Mouse (Mus musculus) hindbrain, embryonic 14.5 days (tissue): ENCODE measurements around the gene Rps28. TPM values are rescaled to one million over a fixed set of nuclear protein-coding genes. Genes with fewer than 3 reads are reported as not detected.

Experiments
- ATAC-seq: fragments of 200-750 bp; cut with Nextera tagmentation; 2 replicates; pipeline ENCODE4 v1.8.0; 2017; ENCODE audit warnings: moderate number of reproducible peaks, mild to moderate bottlenecking, moderate TSS enrichment, moderate library complexity; ENCODE audit not compliant: low FRiP score
- DNase-seq: peaks from one replicate; pipeline ENCODE4 v3.0.0-alpha.2; 2015; ENCODE audit warnings: low spot score
- H3K27ac ChIP-seq: fragments of 300-500 bp; sonication (generic); 2 replicates; pipeline ENCODE4 v1.5.1; 2014; ENCODE audit warnings: mild to moderate bottlenecking, moderate library complexity
- H3K27me3 ChIP-seq: fragments of 300-500 bp; sonication (generic); 2 replicates; pipeline ENCODE4 v1.6.1; 2014; ENCODE audit warnings: mild to moderate bottlenecking, low read length, mixed read lengths; ENCODE audit not compliant: control insufficient read depth, insufficient read depth
- H3K36me3 ChIP-seq: fragments of 300-500 bp; sonication (generic); replicated peaks from 2 replicates; pipeline ENCODE4 v1.6.1; 2014; ENCODE audit not compliant: control insufficient read depth, insufficient read depth
- H3K4me1 ChIP-seq: fragments of 300-500 bp; sonication (generic); replicated peaks from 2 replicates; pipeline ENCODE4 v1.6.1; 2014; ENCODE audit warnings: antibody characterized with exemption, low read length, mixed read lengths; ENCODE audit not compliant: control insufficient read depth, insufficient read depth
- H3K4me2 ChIP-seq: fragments of 300-500 bp; sonication (generic); replicated peaks from 2 replicates; pipeline ENCODE4 v1.6.1; 2014; ENCODE audit warnings: mild to moderate bottlenecking, moderate library complexity
- H3K4me3 ChIP-seq: fragments of 300-500 bp; sonication (generic); replicated peaks from 2 replicates; pipeline ENCODE4 v1.5.1; 2014; ENCODE audit warnings: mild to moderate bottlenecking, low read length
- H3K9ac ChIP-seq: fragments of 300-500 bp; sonication (generic); 2 replicates; pipeline ENCODE4 v1.6.1; 2014
- H3K9me3 ChIP-seq: fragments of 300-500 bp; sonication (generic); 2 replicates; pipeline ENCODE4 v1.6.1; 2016; ENCODE audit warnings: low read length; ENCODE audit not compliant: control insufficient read depth
- WGBS: fragments of 180-500 bp; shearing (Covaris S2); extraction: QIAGEN DNeasy Blood & Tissue Kit; methylation state at CpG from one replicate; pipeline ENCODE4 v1.1.7; 2014; 5-methylcytosine and 5-hydroxymethylcytosine counted together
- polyA plus RNA-seq: library from polyadenylated mRNA; unstranded; fragments of >200 nt; fragmentation: Nextera tagmentation; extraction: Ambion mirVana; gene quantifications from 2 replicates; pipeline ENCODE4 v1.2.1, GENCODE M21; 2014

Rps28 gene
- polyA plus RNA-seq, 1 experiment from 2014 or later: 749 TPM

DNA sequence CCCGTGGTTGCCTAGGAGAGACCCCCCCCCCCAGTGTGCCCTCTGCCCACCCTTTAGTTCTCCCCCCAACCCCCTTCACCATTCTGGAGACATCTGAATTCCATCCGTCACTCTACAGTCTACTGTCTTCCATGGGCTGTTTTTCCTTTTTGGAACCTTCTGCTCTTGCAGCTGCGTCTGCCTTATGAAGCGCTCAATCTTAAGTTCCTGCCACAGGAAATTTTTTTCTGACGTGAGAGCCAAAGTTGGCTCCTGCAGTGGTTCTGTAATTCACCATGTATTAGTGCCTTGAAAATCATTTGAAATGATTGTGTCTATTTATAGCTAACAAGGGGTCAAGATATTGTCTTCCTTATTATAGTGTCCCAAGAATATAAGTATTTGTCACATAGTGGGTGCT is 7.8 kb downstream of the Rps28 start:
- Histone ChIP-seq H3K27ac (no peak overlapping the region), H3K9ac (peak overlapping the region; percentile 85)

GRCm38 (mm10) chr17:33815399-33815798 is 9.0 kb downstream of the Rps28 start:
- Histone ChIP-seq H3K36me3 (peaks cover 18% of the 10 kb centered on the region), H3K27me3 (peaks cover 4% of the 10 kb centered on the region; the same call in 1 of the 2 replicates), H3K9ac (no peak overlapping the region), H3K4me1 (peaks cover 16% of the 10 kb centered on the region), H3K9me3 (no peaks in the 10 kb centered on the region), H3K4me2 (no peak overlapping the region), H3K27ac (no peak overlapping the region), H3K4me3 (no peak overlapping the region)
- WGBS: 94% methylated on average over 5 of the region's 6 CpGs
- ATAC-seq: no peak
- no peak for DNase-seq

More for the DNA sequence above, 7.8 kb downstream of the Rps28 start:
- Histone ChIP-seq H3K4me3 (peak overlapping the region; percentile 56), H3K4me1 (peaks cover 9% of the 10 kb centered on the region), H3K27me3 (no peaks in the 10 kb centered on the region), H3K36me3 (peaks cover 30% of the 10 kb centered on the region), H3K4me2 (peak overlapping the region; percentile 96), H3K9me3 (no peaks in the 10 kb centered on the region)
- ATAC-seq: no peak
- DNase-seq: no peak
- 69% methylated on average over 5 of the region's 5 CpGs for WGBS

DNA sequence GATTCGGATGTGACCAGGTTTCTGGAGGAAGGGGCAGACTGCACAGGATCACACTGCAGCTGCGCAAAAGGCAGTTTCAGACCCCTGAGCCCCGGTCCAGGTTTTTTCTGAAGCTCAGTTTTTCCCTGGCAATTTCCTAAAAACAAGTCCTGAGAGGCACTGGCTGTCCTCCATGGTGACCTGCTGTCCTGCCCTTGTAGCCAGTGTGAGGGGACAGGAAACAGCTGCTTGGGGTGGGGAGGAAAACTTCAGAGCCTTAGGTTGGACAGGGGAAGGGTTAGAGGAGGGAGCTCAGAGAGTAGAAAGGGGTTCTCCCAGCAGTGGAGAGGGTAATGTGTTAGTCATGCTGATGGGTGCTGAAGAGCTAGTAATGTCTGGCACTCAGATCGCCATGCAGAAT is 11.4 kb downstream of the Rps28 start:
- Histone ChIP-seq H3K4me1 (peaks cover 9% of the 10 kb centered on the region), H3K9me3 (no peaks in the 10 kb centered on the region), H3K4me3 (no peak overlapping the region), H3K4me2 (no peak overlapping the region), H3K9ac (no peak overlapping the region), H3K27me3 (peaks cover 4% of the 10 kb centered on the region; the same call in 1 of the 2 replicates), H3K36me3 (no peaks in the 10 kb centered on the region), H3K27ac (no peak overlapping the region)
- no peak for DNase-seq
- 67% methylated on average over 4 of the region's 4 CpGs for WGBS
- ATAC-seq: no peak

GRCm38 (mm10) chr17:33812475-33812874 is 11.9 kb downstream of the Rps28 start:
- WGBS: 63% methylated on average over 3 of the region's 3 CpGs
- peaks cover 4% of the 10 kb centered on the region; the same call in 1 of the 2 replicates for H3K27me3 ChIP-seq
- no peaks in the 10 kb centered on the region for H3K9me3 ChIP-seq
- H3K4me2 ChIP-seq: no peak overlapping the region
- no peak for DNase-seq
- H3K27ac ChIP-seq: no peak overlapping the region
- peaks cover 7% of the 10 kb centered on the region for H3K4me1 ChIP-seq
- no peak overlapping the region for H3K9ac ChIP-seq
- no peak for ATAC-seq
- H3K36me3 ChIP-seq: no peaks in the 10 kb centered on the region
- H3K4me3 ChIP-seq: no peak overlapping the region

- Histone ChIP-seq H3K4me1 (peaks cover 7% of the 10 kb centered on the region), H3K27ac (no peak overlapping the region), H3K36me3 (no peaks in the 10 kb centered on the region), H3K4me2 (peak overlapping the region; percentile 79), H3K9me3 (no peaks in the 10 kb centered on the region), H3K4me3 (peak overlapping the region; percentile 56), H3K27me3 (peaks cover 4% of the 10 kb centered on the region; the same call in 1 of the 2 replicates), H3K9ac (peak overlapping the region; percentile 52; the same call in 1 of the 2 replicates)
- 38% methylated on average over 7 of the region's 7 CpGs for WGBS
- no peak for DNase-seq
- ATAC-seq: peak; percentile 7; the same call in 1 of the 2 replicates
These were observed 13.2 kb downstream of the Rps28 start for GRCm38 (mm10) chr17:33811142-33811516.

DNA sequence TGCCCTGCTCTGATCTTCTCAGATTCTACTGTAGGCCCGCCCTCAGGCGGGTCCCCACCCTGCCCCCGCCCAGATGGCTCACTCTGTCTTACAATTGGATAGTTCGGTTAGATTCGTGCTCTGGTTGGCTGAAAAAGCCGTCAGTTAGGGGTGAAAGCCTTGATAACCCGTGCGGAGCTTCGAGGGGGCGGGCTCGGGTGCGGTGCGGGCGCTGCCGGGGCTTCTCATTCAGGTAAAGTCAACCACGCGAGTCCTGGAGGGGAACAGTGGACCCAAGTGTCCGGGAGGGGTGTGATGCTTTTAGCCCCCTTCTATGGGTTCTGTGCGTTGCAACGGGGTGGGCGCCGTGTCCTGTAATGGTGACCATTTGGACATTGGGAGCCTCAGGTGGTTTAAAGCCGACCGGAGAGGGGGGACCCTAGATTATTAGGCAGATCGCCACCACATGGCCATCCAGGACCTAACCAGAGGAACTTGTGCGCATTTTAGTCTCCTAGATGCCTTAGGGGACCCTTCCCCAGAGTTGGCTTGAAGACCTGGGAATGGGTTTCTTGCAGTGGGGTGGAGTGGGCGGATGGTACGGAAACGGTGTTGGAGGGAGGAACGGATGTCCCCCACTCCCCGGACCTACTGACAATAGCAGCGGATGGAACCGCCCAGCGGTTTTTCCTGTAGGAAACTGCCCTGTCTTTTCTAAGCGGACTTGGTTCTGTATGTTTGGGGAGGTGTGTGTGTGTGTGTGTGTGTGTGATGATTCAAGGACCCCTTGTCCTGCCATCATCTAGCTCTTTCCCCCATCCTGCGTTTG is 13.8 kb downstream of the Rps28 start, which contains the start of gene Kank3:
Kank3 (plus strand) TSS at position 186 of the 808 bp plus-strand sequence.
- Histone ChIP-seq H3K9ac (peak within 1 kb of the TSS; percentile 52), H3K36me3 (no peaks in the 10 kb centered on the region), H3K4me3 (peak within 1 kb of the TSS; percentile 56), H3K4me2 (peak within 1 kb of the TSS; percentile 79), H3K27ac (no peak within 1 kb of the TSS), H3K27me3 (peaks cover 4% of the 10 kb centered on the region; the same call in 1 of the 2 replicates), H3K9me3 (no peaks in the 10 kb centered on the region), H3K4me1 (peaks cover 7% of the 10 kb centered on the region)
- DNase-seq (peak; percentile 97), ATAC-seq (peak; percentile 98)
- WGBS: under 1% methylated on average over 36 of the region's 36 CpGs

DNA sequence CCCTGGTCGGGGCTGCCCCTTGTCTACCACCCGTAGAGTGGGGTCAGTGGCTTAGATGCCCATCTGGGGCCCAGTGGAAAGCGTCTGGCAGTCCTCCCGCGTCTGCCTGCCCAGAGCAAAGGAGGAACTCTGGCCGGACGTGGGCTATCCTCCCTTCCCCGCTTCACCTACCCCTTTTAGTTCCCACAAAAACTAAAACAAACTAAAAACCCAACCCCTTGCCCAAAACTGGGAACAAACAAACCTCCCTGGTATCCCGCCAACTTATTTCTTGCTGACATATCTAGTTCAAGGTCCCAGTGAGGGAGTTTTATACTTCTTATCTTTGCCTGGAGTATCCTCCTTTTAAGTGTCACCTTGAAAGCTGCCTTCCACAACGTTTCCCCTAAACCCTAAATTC is 16.2 kb downstream of the Rps28 start:
- Histone ChIP-seq H3K27me3 (peaks cover 4% of the 10 kb centered on the region; the same call in 1 of the 2 replicates), H3K9me3 (no peaks in the 10 kb centered on the region), H3K36me3 (no peaks in the 10 kb centered on the region), H3K27ac (no peak overlapping the region), H3K4me1 (peaks cover 7% of the 10 kb centered on the region), H3K4me2 (no peak overlapping the region), H3K4me3 (no peak overlapping the region), H3K9ac (no peak overlapping the region)
- ATAC-seq (no peak), DNase-seq (no peak)
- WGBS: 44% methylated on average over 10 of the region's 10 CpGs

DNA sequence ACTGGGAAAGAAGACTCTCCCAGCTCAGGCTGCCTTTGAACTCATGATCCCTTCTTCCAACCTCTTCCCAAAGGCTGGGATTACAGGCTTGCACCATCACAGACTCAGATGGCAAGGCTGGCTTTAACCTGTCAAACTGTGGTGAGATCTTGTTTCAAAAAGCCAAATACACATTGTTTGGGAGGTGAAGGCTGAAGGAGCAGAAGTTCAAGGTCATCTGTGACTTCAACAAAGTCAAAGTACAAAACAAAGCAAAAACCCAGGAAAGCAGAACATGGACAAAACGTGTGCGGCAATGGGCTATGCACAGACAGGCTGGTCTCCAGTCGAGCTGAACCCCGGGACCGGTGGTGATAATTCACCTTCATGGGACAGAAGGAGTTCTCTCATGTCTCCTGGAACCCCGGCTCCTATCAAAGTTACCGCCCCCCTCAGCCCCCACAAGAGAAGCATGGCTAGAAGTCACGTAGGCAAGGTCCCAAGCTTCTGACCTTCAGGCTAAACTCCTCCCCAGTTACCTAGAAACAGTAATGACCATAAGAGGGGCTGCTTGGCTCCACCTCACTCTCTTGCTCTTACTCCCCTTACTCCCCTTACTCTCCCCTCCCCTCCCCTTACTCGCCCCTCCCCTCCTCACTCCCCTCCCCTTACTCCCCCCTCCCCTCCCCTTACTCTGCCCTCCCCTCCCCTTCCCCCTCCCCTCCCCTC is 17.0 kb downstream of the Rps28 start:
- Histone ChIP-seq H3K27ac (no peak overlapping the region), H3K4me3 (no peak overlapping the region), H3K4me1 (peaks cover 7% of the 10 kb centered on the region), H3K27me3 (peaks cover 4% of the 10 kb centered on the region; the same call in 1 of the 2 replicates), H3K4me2 (no peak overlapping the region), H3K9me3 (no peaks in the 10 kb centered on the region), H3K9ac (no peak overlapping the region), H3K36me3 (no peaks in the 10 kb centered on the region)
- 70% methylated on average over 8 of the region's 9 CpGs for WGBS
- DNase-seq (no peak), ATAC-seq (no peak)

DNA sequence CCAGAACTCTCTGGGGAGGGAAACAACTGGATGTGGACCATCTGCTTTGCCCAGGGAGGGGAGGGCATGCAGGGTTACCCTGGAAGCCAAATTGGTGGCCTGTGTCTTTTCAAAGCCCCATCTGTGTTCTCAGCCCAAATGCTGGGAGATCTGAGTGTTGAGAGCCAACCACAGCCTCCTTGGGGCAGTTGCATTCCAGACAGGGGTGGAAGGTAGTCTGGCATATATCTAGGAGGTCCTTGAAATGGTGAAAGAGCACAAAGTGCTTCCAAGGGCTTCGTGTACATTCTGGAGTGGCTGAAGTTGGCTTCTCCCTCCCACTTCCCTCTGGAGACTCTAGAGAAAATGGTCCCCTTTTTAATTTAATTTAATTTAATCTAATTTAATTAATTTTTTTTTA is 19.6 kb downstream of the Rps28 start:
- H3K4me1 ChIP-seq: no peaks in the 10 kb centered on the region
- H3K9me3 ChIP-seq: no peaks in the 10 kb centered on the region
- DNase-seq: no peak
- no peaks in the 10 kb centered on the region; the same call in 1 of the 2 replicates for H3K27me3 ChIP-seq
- H3K36me3 ChIP-seq: no peaks in the 10 kb centered on the region
- whole genome bisulfite sequencing: 68% methylated on average over 1 of the region's 1 CpGs
- H3K9ac ChIP-seq: no peak overlapping the region
- H3K27ac ChIP-seq: no peak overlapping the region
- no peak overlapping the region for H3K4me3 ChIP-seq
- H3K4me2 ChIP-seq: no peak overlapping the region
- no peak for ATAC-seq
